Mouse (Mus musculus): ENCODE measurements at regions not wholly inside any gene's neighbourhood (a gene's known extent, or its start where the extent isn't known, plus 50 kb on each side); places are given as distances from the start of the nearest gene placed in this dataset.

DNA sequence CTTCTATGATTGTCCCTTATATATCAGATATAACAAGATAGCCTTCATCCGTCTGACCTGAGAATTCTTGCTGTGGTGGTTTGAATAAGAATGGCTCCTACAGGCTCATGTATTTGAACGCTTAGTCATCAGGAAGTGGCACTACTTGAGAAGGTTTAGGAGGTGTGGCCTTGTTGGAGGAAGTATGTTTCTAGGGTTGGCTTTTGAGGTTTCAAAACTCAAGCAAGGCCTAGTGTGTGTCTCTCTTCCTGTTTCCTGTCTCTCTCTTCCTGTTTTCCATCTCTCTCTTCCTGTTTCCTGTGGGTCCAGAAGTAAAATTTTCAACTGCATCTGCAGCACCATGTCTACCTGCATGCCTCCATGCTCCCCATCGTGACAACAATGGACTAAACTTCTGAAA lies 58.3 kb upstream of the Sorl1 start:
- Histone ChIP-seq H3K27me3 (replicated peaks; ENCODE audit: control insufficient read depth, insufficient read depth, low read length) (no peaks in the 10 kb centered on the region), H3K9me3 (ENCODE audit: control insufficient read depth, low read length) (no peaks in the 10 kb centered on the region), H3K27ac (ENCODE audit: low read depth, low read length) (no peak overlapping the region), H3K4me3 (ENCODE audit: low read length) (no peak overlapping the region), H3K4me1 (ENCODE audit: control insufficient read depth, insufficient read depth, low read depth, low read length) (peaks cover 10% of the 10 kb centered on the region), H3K4me2 (ENCODE audit: low read length) (no peak overlapping the region), H3K36me3 (ENCODE audit: control insufficient read depth, insufficient read depth, low read length) (no peaks in the 10 kb centered on the region), H3K9ac (ENCODE audit: low read depth, low read length) (no peak overlapping the region)
- no peak for ATAC-seq
- WGBS = 93% methylated on average over 3 of the region's 3 CpGs

DNA sequence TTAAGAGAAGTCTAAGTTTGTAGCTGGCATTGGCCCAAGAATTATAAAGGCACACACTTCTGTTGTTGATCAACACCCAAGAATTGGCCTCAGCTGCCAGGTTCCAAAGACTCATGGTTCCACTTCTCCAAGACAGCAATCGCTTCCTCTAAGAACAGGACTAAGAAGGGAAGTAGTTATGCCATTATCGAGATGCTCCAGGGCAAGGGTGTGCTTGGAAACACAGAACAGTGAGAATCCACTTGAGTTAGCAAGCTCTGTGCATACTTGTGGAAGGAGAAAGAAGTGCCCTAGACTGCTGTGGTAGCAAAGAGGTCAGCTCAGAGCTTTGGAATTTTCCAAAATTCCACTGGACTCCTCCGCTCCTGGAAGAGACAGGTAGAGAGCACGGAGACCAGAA lies 56.1 kb upstream of the Sorl1 start:
- Histone ChIP-seq H3K9ac (ENCODE audit: low read depth, low read length) (no peak overlapping the region), H3K27me3 (replicated peaks; ENCODE audit: control insufficient read depth, insufficient read depth, low read length) (no peaks in the 10 kb centered on the region), H3K4me3 (ENCODE audit: low read length) (no peak overlapping the region), H3K4me1 (ENCODE audit: control insufficient read depth, insufficient read depth, low read depth, low read length) (peaks cover 10% of the 10 kb centered on the region), H3K9me3 (ENCODE audit: control insufficient read depth, low read length) (no peaks in the 10 kb centered on the region), H3K4me2 (ENCODE audit: low read length) (no peak overlapping the region), H3K27ac (ENCODE audit: low read depth, low read length) (no peak overlapping the region), H3K36me3 (ENCODE audit: control insufficient read depth, insufficient read depth, low read length) (no peaks in the 10 kb centered on the region)
- 88% methylated on average over 4 of the region's 4 CpGs for WGBS
- ATAC-seq = no peak

DNA sequence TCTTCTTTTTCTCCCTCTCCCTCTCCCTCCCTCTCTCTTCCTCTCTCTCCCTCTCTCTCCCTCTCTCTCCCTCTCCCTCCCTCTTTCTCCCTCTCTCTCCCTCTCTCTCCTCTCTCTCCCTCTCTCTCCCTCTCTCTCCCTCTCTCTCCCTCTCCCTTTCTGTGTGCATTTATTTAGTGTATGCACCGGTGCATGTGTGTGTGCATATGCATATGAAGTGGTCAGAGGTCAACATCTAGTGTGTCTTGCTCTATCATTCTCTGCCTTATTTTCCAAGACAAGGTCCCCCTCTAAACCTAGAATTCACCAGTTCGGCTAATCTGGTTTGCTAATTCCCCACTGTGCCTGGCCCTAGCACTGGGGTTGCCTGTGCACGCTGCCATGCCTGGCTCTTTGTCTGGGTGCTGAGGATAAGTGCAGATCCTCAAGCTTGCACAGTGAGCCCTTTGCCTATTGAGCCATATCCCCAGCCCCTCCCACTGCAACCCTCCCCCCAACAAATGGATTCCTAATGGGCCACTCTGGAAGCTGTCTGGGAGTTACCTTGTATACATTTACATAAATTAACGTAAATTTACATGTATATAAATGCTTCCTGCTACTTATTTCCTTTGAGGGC lies 54.8 kb upstream of the Sorl1 start:
- Histone ChIP-seq H3K9ac (ENCODE audit: low read depth, low read length) (no peak overlapping the region), H3K4me1 (ENCODE audit: control insufficient read depth, insufficient read depth, low read depth, low read length) (peaks cover 6% of the 10 kb centered on the region), H3K36me3 (ENCODE audit: control insufficient read depth, insufficient read depth, low read length) (no peaks in the 10 kb centered on the region), H3K4me3 (ENCODE audit: low read length) (no peak overlapping the region), H3K4me2 (ENCODE audit: low read length) (no peak overlapping the region), H3K9me3 (ENCODE audit: control insufficient read depth, low read length) (no peaks in the 10 kb centered on the region), H3K27me3 (replicated peaks; ENCODE audit: control insufficient read depth, insufficient read depth, low read length) (no peaks in the 10 kb centered on the region), H3K27ac (ENCODE audit: low read depth, low read length) (no peak overlapping the region)
- WGBS = 16% methylated on average over 4 of the region's 4 CpGs
- ATAC-seq = peak; percentile 25; the same call in 1 of the 2 replicates

DNA sequence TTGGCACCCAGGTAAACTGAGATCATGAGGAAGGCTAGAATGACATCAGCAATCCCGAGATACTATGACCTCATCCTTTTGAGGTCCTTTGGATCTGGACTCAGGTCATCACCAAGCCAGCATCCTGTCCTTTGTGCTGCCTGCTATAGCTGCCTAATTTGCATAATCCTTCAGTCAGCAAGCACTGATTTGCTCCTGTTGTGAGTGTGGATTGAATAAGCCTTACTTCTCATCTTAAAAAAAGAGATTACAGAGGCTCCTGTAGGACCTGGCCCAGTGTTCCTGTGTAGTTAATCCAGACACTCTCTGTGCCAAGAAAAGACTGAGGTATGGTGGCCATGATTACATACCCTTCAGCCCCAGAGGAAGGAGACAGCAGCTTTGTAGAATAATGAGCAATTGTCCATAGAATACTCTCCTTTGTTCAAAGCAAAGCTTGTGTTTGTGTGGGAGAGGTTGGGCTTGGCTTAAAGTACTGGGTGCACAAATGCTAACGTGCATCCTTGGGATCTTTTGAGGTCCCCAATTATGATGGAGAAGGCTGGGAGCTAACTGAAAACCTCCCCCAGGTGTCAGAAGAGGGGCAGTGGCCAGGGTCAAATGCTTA lies 50.4 kb upstream of the Sorl1 start:
- H3K4me3 ChIP-seq (ENCODE audit: low read length) = no peak overlapping the region
- no peaks in the 10 kb centered on the region for H3K36me3 ChIP-seq (ENCODE audit: control insufficient read depth, insufficient read depth, low read length)
- ATAC-seq = 0 out of 2 replicates have a peak, but pooled peaks have one; percentile 27
- H3K9ac ChIP-seq (ENCODE audit: low read depth, low read length) = no peak overlapping the region
- H3K9me3 ChIP-seq (ENCODE audit: control insufficient read depth, low read length) = no peaks in the 10 kb centered on the region
- H3K4me1 ChIP-seq (ENCODE audit: control insufficient read depth, insufficient read depth, low read depth, low read length) = no peaks in the 10 kb centered on the region
- 22% methylated on average over 2 of the region's 2 CpGs for WGBS
- no peak overlapping the region for H3K4me2 ChIP-seq (ENCODE audit: low read length)
- no peak overlapping the region for H3K27ac ChIP-seq (ENCODE audit: low read depth, low read length)
- H3K27me3 ChIP-seq (replicated peaks; ENCODE audit: control insufficient read depth, insufficient read depth, low read length) = no peaks in the 10 kb centered on the region
